Mouse (Mus musculus) kidney, postnatal 14 days (tissue): ENCODE data around the gene Methig1.
"Not testable (repeated sequence)": the region's sequence is repeated elsewhere in the genome, so short reads cannot be mapped to it uniquely, and the experiment has no call there.

Experiments used
- DNase-seq: peaks from one replicate; pipeline ENCODE4 v3.0.0; 2022; ENCODE audit warnings: mixed read lengths

Methig1 gene

GRCm38 (mm10) chr15:100352711-100353250 lies at the start of gene Methig1, which contains the start of gene Mettl7a2:
Methig1 (plus strand) TSS chr15:100353149.
Mettl7a2 (plus strand) TSS chr15:100353200.
- DNase-seq: no peak

GRCm38 (mm10) chr15:100303428-100304018 lies 49.4 kb upstream of the Methig1 start:
- DNase-seq: no peak

- DNase-seq: peak; percentile 90
Measured at GRCm38 (mm10) chr15:100304019-100304991, 48.6 kb upstream of the Methig1 start, which contains the start of gene Mettl7a1. Mettl7a1 (plus strand) TSS chr15:100304140.

- DNase-seq: no peak
Measured at GRCm38 (mm10) chr15:100306201-100306600, 46.7 kb upstream of the Methig1 start.

GRCm38 (mm10) chr15:100307438-100308096 lies 45.4 kb upstream of the Methig1 start:
- peak; percentile 56 for DNase-seq

GRCm38 (mm10) chr15:100312346-100312745 lies 40.6 kb upstream of the Methig1 start:
- no peak for DNase-seq

GRCm38 (mm10) chr15:100314448-100315145 lies 38.4 kb upstream of the Methig1 start:
- DNase-seq: no peak

- peak; percentile 37 for DNase-seq
Measured at GRCm38 (mm10) chr15:100318014-100318671, 34.8 kb upstream of the Methig1 start.

- DNase-seq: no peak
Measured at GRCm38 (mm10) chr15:100319884-100320283, 33.1 kb upstream of the Methig1 start.

GRCm38 (mm10) chr15:100320295-100320905 lies 32.5 kb upstream of the Methig1 start:
- DNase-seq: no peak

- DNase-seq: peak; percentile 83
Measured at GRCm38 (mm10) chr15:100321134-100321533, 31.8 kb upstream of the Methig1 start.

GRCm38 (mm10) chr15:100324021-100324591 lies 28.8 kb upstream of the Methig1 start:
- no peak for DNase-seq

GRCm38 (mm10) chr15:100325235-100325634 lies 27.7 kb upstream of the Methig1 start:
- no peak for DNase-seq

- not testable (repeated sequence) for DNase-seq
Measured at GRCm38 (mm10) chr15:100328089-100328488, 24.9 kb upstream of the Methig1 start.

GRCm38 (mm10) chr15:100329336-100329735 lies 23.6 kb upstream of the Methig1 start:
- DNase-seq: not testable (repeated sequence)

GRCm38 (mm10) chr15:100330739-100331138 lies 22.2 kb upstream of the Methig1 start:
- DNase-seq: no peak

- not testable (repeated sequence) for DNase-seq
Measured at GRCm38 (mm10) chr15:100332077-100332961, 20.6 kb upstream of the Methig1 start.

GRCm38 (mm10) chr15:100334629-100335028 lies 18.3 kb upstream of the Methig1 start, which contains the start of gene Mettl7a3:
Mettl7a3 (plus strand) TSS chr15:100334929.
- no peak for DNase-seq

- DNase-seq: not testable (repeated sequence)
Measured at GRCm38 (mm10) chr15:100337328-100337727, 15.6 kb upstream of the Methig1 start.

- peak; percentile 80 for DNase-seq
Measured at GRCm38 (mm10) chr15:100337847-100338246, 15.1 kb upstream of the Methig1 start.
